Mouse (Mus musculus) MEL (cell line): ENCODE measurements around the gene Zfp120. TPM values are rescaled to one million over a fixed set of nuclear protein-coding genes. Genes with fewer than 3 reads are reported as not detected.
"Not testable (repeated sequence)": the region's sequence is repeated elsewhere in the genome, so short reads cannot be mapped to it uniquely, and the experiment has no call there.

Source experiments
- DNase-seq: peaks from one replicate; pipeline ENCODE4 v3.0.0; 2011; ENCODE audit warnings: low read depth, low spot score
- H3K27ac ChIP-seq: 2 replicates; pipeline ENCODE4 v1.5.1; 2012; ENCODE audit warnings: low read depth, mild to moderate bottlenecking, control low read depth, low read length, moderate library complexity; ENCODE audit not compliant: control insufficient read depth
- H3K27me3 ChIP-seq, 2 experiments: fragments of 150-350 bp in 1 of 2; sonication (generic) in 1 of 2; 2 replicates each; pipeline ENCODE4 v1.6.1; 2012; ENCODE audit warnings: low read length in 2 of 2, mild to moderate bottlenecking in 2 of 2, improper control_type of control experiment in 1 of 2, moderate library complexity in 1 of 2; ENCODE audit not compliant: insufficient read depth in 2 of 2, control insufficient read depth in 1 of 2
- H3K36me3 ChIP-seq, 2 experiments: 2 replicates each; pipeline ENCODE4 v1.6.1; 2012 to 2014; ENCODE audit warnings: low read length in 2 of 2, improper control_type of control experiment in 1 of 2, inconsistent platforms in 1 of 2, mild to moderate bottlenecking in 1 of 2; ENCODE audit not compliant: insufficient read depth in 2 of 2, control insufficient read depth in 1 of 2
- H3K4me1 ChIP-seq, 2 experiments: fragments of 150-350 bp in 1 of 2; sonication (generic) in 1 of 2; 2 replicates each; pipeline ENCODE4 v1.6.1; 2012; ENCODE audit warnings: low read length in 2 of 2, improper control_type of control experiment in 1 of 2, mild to moderate bottlenecking in 1 of 2; ENCODE audit not compliant: insufficient read depth in 2 of 2, control insufficient read depth in 1 of 2
- H3K4me3 ChIP-seq, 2 experiments: fragments of 150-350 bp in 1 of 2; sonication (generic) in 1 of 2; 2 replicates each; pipeline ENCODE4 v1.5.1; 2012; ENCODE audit warnings: low read depth in 2 of 2, low read length in 2 of 2, mild to moderate bottlenecking in 2 of 2, moderate library complexity in 2 of 2, control low read depth in 1 of 2, improper control_type of control experiment in 1 of 2; ENCODE audit not compliant: control insufficient read depth in 1 of 2, insufficient read depth in 1 of 2
- H3K79me2 ChIP-seq: 2 replicates; pipeline ENCODE4 v1.6.1; 2012; ENCODE audit warnings: mild to moderate bottlenecking, low read length, moderate library complexity; ENCODE audit not compliant: control insufficient read depth, poor library complexity, insufficient read depth
- H3K9ac ChIP-seq: 2 replicates; pipeline ENCODE4 v1.6.1; 2012; ENCODE audit warnings: low read depth, mild to moderate bottlenecking, control low read depth, low read length, moderate library complexity; ENCODE audit not compliant: control insufficient read depth, poor library complexity, severe bottlenecking
- H3K9me3 ChIP-seq: fragments of 150-350 bp; sonication (generic); replicated peaks from 2 replicates; pipeline ENCODE4 v1.6.1; 2012; ENCODE audit warnings: mild to moderate bottlenecking, low read length, improper control_type of control experiment, moderate library complexity; ENCODE audit not compliant: insufficient read depth
- CTCF ChIP-seq, 3 experiments: IDR thresholded peaks in 2 of 3; conservative IDR thresholded peaks in 1 of 3; 2 replicates each; pipeline ENCODE4 v1.5.1; 2011 to 2012; ENCODE audit warnings: low read length in 3 of 3, low read depth in 2 of 3, mild to moderate bottlenecking in 2 of 3, improper control_type of control experiment in 1 of 3, inconsistent platforms in 1 of 3, mixed read lengths in 1 of 3, moderate library complexity in 1 of 3; ENCODE audit not compliant: control insufficient read depth in 1 of 3, insufficient read depth in 1 of 3, poor library complexity in 1 of 3, severe bottlenecking in 1 of 3
- RAD21 ChIP-seq: IDR thresholded peaks from 2 replicates; pipeline ENCODE4 v1.6.1; 2011; ENCODE audit warnings: mild to moderate bottlenecking, low read depth, low read length, improper control_type of control experiment
- SMC3 ChIP-seq: IDR thresholded peaks from 2 replicates; pipeline ENCODE4 v1.6.1; 2011; ENCODE audit warnings: low read depth, low read length, improper control_type of control experiment
- ZC3H11A ChIP-seq: IDR thresholded peaks from 2 replicates; pipeline ENCODE4 v1.6.1; 2012; ENCODE audit warnings: low read depth, mild to moderate bottlenecking, inconsistent platforms, low read length, improper control_type of control experiment
- polyA plus RNA-seq, 2 experiments: library from polyadenylated mRNA; stranded (reverse) in 1 of 2; unstranded in 1 of 2; fragments of >175 nt in 1 of 2; fragments of >200 nt in 1 of 2; gene quantifications; 2 replicates each; pipeline versions ENCODE4 v1.2.1 to v1.2.4; 2012; ENCODE audit warnings: low replicate concordance in 2 of 2, low read depth in 1 of 2; ENCODE audit not compliant: insufficient read length in 2 of 2, insufficient read depth in 1 of 2, missing spikeins in 1 of 2
- total RNA-seq: library from RNA; depleted of rRNA; stranded (reverse); fragments of 300-350 nt; gene quantifications from 2 replicates; pipeline ENCODE4 v1.2.3, GENCODE M21; 2012; rRNA removed

The Zfp120 gene
- total and polyA plus RNA-seq, 3 experiments = 3.8 to 445 (median 8.2) TPM

DNA sequence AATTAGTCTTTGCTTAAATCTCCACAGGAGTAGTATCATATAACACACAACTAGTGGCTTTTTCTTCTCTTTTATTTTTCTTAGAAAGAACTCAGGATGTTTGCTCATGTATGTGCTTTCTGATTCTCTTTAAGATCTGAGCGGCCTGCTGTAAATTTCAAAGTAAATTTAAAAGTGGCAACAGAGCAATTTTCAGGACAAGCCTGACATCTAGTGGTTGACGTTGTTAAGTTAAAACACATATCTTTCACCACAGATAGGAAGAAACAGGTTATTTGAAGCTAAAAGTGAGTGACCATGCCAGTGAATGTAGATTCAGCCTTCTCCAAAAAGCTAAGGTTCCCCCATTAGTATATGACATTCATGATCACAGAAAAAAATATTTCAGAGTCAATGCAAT is 36.9 kb downstream of the Zfp120 start:
- not testable (repeated sequence) for H3K79me2 ChIP-seq, H3K4me1 ChIP-seq, H3K9me3 ChIP-seq, H3K9ac ChIP-seq, H3K4me3 ChIP-seq, H3K27ac ChIP-seq, H3K36me3 ChIP-seq, H3K27me3 ChIP-seq
- DNase-seq = peak; percentile 42
- peak; percentile 71 for TF ChIP-seq RAD21
- peak in 1 of 3 experiments; percentile 60; a peak in 2 of 6 replicates for TF ChIP-seq CTCF (IDR thresholded peaks at IDR 0.05 in 2 of 3, conservative IDR thresholded peaks at IDR 0.05 in 1 of 3; ENCODE audit: control insufficient read depth in 1 of 3, insufficient read depth in 1 of 3, low read depth in 2 of 3, low read length in 3 of 3, poor library complexity in 1 of 3, severe bottlenecking in 1 of 3)
- TF ChIP-seq SMC3 = peak; percentile 63
- TF ChIP-seq ZC3H11A = peak; percentile 58; the same call in 1 of the 2 replicates

Other genes with a start within 250 kb of the Zfp120 start
- not detected in 2 replicates for gene Gm10770, start 43.0 kb upstream of the Zfp120 start, total RNA-seq
- not detected for gene Gm10770, start 43.0 kb upstream of the Zfp120 start, polyA plus RNA-seq
- 5.9 and 8.2 TPM in 2 replicates for gene Gm14139, start 45.0 kb upstream of the Zfp120 start, total RNA-seq
- gene Gm14139, start 45.0 kb upstream of the Zfp120 start, polyA plus RNA-seq = 1,000 to 10,000 TPM in 1 of 2 experiments, 1 to 10 TPM in 1; 3.7 to 1,370 TPM
- not detected in 2 replicates for gene Zfp937, start 81.4 kb upstream of the Zfp120 start, total RNA-seq
- not detected for gene Zfp937, start 81.4 kb upstream of the Zfp120 start, polyA plus RNA-seq
- gene Gm21994, start 118.9 kb upstream of the Zfp120 start, total RNA-seq = 5.8 and 6.3 TPM in 2 replicates
- 100 to 1,000 TPM in 1 of 2 experiments, 1 to 10 TPM in 1; 6.4 to 803 TPM for gene Gm21994, start 118.9 kb upstream of the Zfp120 start, polyA plus RNA-seq
- 0.12 TPM in 1 of 2 replicates, not detected in the other for gene Gm14124, start 120.8 kb upstream of the Zfp120 start, total RNA-seq
- gene Gm14124, start 120.8 kb upstream of the Zfp120 start, polyA plus RNA-seq = under 1 TPM in 1 of 2 experiments, not detected in 1; 0.04 TPM
- 2.6 and 3.2 TPM in 2 replicates for gene Gm10130, start 187.0 kb upstream of the Zfp120 start, total RNA-seq
- gene Gm10130, start 187.0 kb upstream of the Zfp120 start, polyA plus RNA-seq = 1 to 10 TPM in 1 of 2 experiments, not detected in 1; 7.4 TPM
- not detected in 2 replicates for gene 3300002I08Rik, start 226.1 kb upstream of the Zfp120 start, total RNA-seq
- gene 3300002I08Rik, start 226.1 kb upstream of the Zfp120 start, polyA plus RNA-seq = not detected